Mouse (Mus musculus): ENCODE data around the gene Gm6205. TPM values are rescaled to one million over a fixed set of nuclear protein-coding genes. Genes with fewer than 3 reads are reported as not detected.
"Not testable (repeated sequence)": the region's sequence is repeated elsewhere in the genome, so short reads cannot be mapped to it uniquely, and the experiment has no call there.

Gm6205 gene
- polyA plus RNA-seq (2016; fragmentation: Nextera tagmentation; extraction: Ambion mirVana), result not detected in 2 replicates

DNA sequence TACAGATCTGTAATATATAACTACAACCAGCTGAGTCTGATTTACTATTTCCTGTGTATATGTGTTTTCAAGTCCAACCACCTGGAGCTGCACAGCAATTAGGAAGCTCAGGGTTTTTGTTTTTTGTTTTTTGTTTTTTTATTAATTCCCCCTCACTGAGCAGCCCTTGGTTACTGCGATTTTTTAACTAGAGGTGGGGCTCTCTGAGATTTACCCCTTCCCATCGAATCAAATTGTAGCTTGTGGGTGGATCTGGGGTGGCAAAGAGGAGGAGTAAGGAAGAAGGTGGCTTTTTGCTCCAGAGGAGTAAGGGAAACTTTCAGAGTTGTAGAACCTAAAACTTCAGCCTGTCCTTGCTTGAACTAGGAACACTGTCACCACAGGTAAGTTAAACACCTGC, at the start of gene Gm6205:
TSS of gene Gm6205 (plus strand) at position 301 of the 400 bp plus-strand sequence.
- H3K4me3 ChIP-seq; H3K4me1 ChIP-seq (replicated peaks); DNase-seq (ENCODE audit: low spot score); H3K27me3 ChIP-seq (ENCODE audit: insufficient read depth, poor library complexity, severe bottlenecking); H3K9me3 ChIP-seq; H3K27ac ChIP-seq; H3K36me3 ChIP-seq: not testable (repeated sequence)
- no CpG with 5 or more reads among the region's 2 CpGs for WGBS

DNA sequence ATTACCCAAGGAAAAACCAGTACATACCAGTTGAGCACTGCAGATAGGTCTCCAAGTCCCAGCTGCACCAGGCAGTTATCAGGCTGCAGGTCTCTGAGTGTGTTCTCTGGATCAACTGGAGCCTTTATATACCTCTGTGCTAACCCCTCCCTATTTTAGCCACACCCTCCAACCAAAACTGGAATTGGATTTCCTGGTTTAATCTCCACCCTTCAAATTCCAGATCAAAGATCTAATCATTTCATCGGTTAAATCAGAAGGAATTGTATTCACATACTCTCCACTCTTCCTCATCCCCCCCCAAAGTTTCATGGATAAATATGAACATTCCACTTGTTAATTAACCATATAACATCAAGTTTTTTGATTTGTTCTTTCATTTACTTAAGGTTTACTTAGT, 31.9 kb upstream of the Gm6205 start, which contains the start of gene Gm3147:
TSS of gene Gm3147 (minus strand) at position 101 of the 400 bp plus-strand sequence.
- no CpG with 5 or more reads among the region's 1 CpGs for WGBS
- not testable (repeated sequence) for H3K9me3 ChIP-seq, H3K27ac ChIP-seq

GRCm38 (mm10) chr5:94623679-94624078, 24.5 kb upstream of the Gm6205 start, which contains the start of gene Gm6509:
Gene Gm6509, plus strand, starts transcription at chr5:94623979.
- H3K4me1 ChIP-seq (replicated peaks); H3K9me3 ChIP-seq; H3K36me3 ChIP-seq; H3K4me3 ChIP-seq; H3K27me3 ChIP-seq (ENCODE audit: insufficient read depth, poor library complexity, severe bottlenecking); H3K27ac ChIP-seq; DNase-seq (ENCODE audit: low spot score): not testable (repeated sequence)
- WGBS, result no CpG with 5 or more reads among the region's 2 CpGs

More for the DNA sequence above, 31.9 kb upstream of the Gm6205 start, which contains the start of gene Gm3147:
- not testable (repeated sequence) for H3K4me3 ChIP-seq; DNase-seq (ENCODE audit: low spot score); H3K27me3 ChIP-seq (ENCODE audit: insufficient read depth, poor library complexity, severe bottlenecking); H3K36me3 ChIP-seq; H3K4me1 ChIP-seq (replicated peaks)

Other genes with a start within 250 kb of the Gm6205 start
- not detected in 2 replicates for gene Gm7682, start 202.6 kb upstream of the Gm6205 start, polyA plus RNA-seq (2016; fragmentation: Nextera tagmentation; extraction: Ambion mirVana)
- not detected in 2 replicates for gene Gm3139, start 122.1 kb upstream of the Gm6205 start, polyA plus RNA-seq (2016; fragmentation: Nextera tagmentation; extraction: Ambion mirVana)
- not detected in 2 replicates for gene Gm3147, start 32.0 kb upstream of the Gm6205 start, polyA plus RNA-seq (2016; fragmentation: Nextera tagmentation; extraction: Ambion mirVana)
- gene Gm6509, start 24.4 kb upstream of the Gm6205 start, polyA plus RNA-seq (2016; fragmentation: Nextera tagmentation; extraction: Ambion mirVana), result not detected in 2 replicates
- gene Gm3183, start 217.1 kb downstream of the Gm6205 start, polyA plus RNA-seq (2016; fragmentation: Nextera tagmentation; extraction: Ambion mirVana), result not detected in 2 replicates

All from hindbrain, embryonic 10.5 days (tissue).